Mouse (Mus musculus): ENCODE results near the gene S100a7a.

The S100a7a gene

DNA sequence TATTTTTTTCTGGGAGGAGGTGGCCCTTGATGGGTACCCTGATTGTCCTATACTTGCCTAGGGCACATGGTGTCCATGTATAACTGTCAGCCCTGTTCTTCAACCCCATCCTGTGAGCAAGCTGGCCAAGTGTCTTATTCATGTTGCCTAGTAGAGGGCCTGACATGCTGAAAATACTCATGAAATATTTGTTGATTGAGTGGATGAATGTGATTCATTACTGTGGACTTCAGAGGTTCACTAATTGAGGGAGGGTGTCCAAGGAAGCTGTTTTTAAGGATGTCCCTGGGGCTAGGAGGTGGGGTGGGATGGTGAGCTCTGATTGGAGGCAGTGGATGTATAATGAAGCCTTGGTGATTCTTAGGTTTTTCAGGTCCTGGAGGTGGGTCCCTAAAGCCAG, at the start of gene S100a7a:
Gene S100a7a (plus strand): TSS at position 301 of the 400 bp plus-strand sequence.
- DNase-seq: no peak

GRCm38 (mm10) chr3:90604416-90604815, 49.4 kb upstream of the S100a7a start:
- DNase-seq: peak; percentile 52

- DNase-seq: no peak
Measured at GRCm38 (mm10) chr3:90605049-90605448, 48.8 kb upstream of the S100a7a start.

GRCm38 (mm10) chr3:90605736-90606135, 48.1 kb upstream of the S100a7a start:
- no peak for DNase-seq

DNA sequence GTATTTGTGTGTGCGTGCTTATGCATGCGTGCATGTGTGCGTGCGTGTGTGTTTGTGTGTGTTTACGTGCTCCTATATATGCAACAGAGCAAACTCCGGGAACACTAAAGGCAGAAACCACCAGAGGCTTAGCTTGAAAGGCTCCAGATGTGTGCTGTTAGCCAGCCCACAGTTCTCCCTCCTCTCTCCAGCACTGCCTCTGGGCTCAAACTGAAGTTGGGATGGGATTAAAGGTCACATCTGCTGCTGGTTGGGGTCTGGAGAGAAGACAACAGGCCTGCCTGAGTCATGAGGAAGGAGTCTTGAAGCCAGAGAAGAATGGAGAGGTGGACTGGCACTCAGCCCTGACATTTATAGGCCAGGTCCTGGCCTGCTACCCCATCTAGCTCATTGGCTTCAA, 47.6 kb upstream of the S100a7a start:
- DNase-seq: no peak

GRCm38 (mm10) chr3:90607361-90607760, 46.5 kb upstream of the S100a7a start:
- DNase-seq: no peak

- DNase-seq: no peak
Measured at GRCm38 (mm10) chr3:90608223-90608622, 45.6 kb upstream of the S100a7a start, which contains the start of gene S100a5. Gene S100a5 (plus strand): TSS chr3:90608523.

DNA sequence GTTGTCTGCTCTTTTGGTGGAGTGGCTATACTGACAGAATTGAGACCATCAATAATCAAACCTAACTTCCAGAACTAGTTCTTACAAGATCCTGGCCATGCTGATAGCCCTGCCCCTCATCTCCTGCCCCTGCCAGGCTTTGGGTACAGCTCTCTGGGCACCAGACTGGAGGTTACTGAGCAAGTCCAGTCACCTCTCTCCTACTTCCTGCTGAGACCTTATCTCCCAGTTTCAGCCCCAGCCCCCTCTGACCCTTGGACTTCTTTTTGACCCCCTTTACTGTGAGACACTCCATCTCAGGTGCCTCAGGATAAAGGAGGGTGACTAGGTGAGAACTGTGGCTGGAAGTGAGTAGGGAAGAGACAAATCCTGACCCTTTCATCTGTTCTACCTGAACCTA, 44.7 kb upstream of the S100a7a start:
- no peak for DNase-seq

- DNase-seq: no peak
Measured at GRCm38 (mm10) chr3:90611494-90611893, 42.3 kb upstream of the S100a7a start.

DNA sequence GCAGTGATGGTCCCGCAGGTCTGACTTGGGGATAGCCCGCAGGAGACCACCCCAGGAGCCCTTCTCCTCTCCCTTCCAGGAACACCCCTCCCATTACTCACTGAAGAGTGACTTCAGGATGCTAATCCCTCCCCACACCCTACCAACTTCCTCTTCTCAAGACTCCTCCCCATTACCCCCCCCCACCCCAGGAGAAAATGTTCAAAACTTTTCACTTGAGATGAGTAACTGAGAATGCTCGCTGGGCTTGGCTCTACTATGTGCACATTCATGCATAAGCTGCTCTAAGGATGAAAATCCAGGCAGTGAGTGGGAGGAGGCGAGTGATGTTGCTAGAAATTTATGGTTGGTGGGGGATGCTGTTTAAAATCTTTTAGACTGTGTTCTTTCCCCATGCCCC, 41.8 kb upstream of the S100a7a start:
- no peak for DNase-seq

GRCm38 (mm10) chr3:90612728-90613291, 41.0 kb upstream of the S100a7a start, which contains the start of gene S100a6:
Gene S100a6 (plus strand): TSS chr3:90612882.
- DNase-seq: peak; percentile 54

GRCm38 (mm10) chr3:90613461-90614147, 40.2 kb upstream of the S100a7a start:
- no peak for DNase-seq

DNA sequence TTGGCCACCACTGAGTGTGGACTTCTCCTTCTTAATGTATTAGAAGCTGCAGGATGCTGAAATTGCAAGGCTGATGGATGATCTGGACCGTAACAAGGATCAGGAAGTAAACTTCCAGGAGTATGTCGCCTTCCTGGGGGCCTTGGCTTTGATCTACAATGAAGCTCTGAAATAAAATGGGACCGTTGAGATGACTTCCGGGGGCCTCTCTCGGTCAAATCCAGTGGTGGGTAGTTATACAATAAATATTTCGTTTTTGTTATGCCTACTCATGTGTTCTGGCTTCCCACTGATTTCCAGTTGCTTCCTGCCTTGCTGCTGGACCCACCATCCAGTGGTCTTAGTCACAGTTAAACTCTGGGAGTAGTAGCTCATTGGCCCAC, 39.7 kb upstream of the S100a7a start:
- DNase-seq: no peak

- DNase-seq: no peak
Measured at GRCm38 (mm10) chr3:90614611-90615251, 39.1 kb upstream of the S100a7a start.

- DNase-seq: peak; percentile 54
Measured at GRCm38 (mm10) chr3:90615415-90615814, 38.4 kb upstream of the S100a7a start.

DNA sequence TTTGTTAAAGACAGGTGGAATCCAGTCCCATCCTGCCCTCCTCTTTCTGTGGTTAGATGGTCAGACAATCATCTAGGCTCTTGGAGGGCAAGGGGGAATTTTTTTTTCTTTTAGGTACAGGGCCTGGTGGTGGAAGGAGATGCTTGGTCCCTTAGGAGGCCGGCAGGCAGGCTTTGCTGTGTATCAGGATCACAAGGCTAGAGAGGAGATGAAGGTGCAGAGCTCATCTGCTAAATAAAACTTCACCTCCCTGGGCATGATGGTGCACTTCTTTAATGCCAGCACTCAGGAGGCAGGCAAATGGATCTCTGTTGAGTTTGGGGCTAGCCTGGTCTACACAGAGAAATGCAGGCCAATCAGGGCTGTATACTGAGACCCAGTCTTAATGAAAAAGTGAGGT, 37.9 kb upstream of the S100a7a start:
- no peak for DNase-seq

DNA sequence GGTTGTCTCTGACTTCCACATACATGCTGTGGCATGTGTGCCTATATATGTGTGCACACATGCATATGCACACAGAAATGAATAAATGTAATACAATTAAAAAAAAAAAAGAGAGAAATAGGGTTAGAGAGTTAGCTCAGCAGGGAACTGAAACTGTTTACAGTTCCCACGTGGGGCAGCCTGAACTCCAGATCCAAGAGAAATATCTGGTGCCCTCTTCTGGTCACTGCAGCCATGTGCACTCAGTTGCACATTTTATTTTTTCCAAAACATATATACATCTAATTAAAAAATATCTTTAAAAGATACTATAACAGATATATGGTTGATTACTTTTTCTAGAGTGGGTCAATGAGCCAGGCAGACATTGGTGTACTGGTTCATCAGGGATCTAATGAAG, 36.2 kb upstream of the S100a7a start:
- no peak for DNase-seq

DNA sequence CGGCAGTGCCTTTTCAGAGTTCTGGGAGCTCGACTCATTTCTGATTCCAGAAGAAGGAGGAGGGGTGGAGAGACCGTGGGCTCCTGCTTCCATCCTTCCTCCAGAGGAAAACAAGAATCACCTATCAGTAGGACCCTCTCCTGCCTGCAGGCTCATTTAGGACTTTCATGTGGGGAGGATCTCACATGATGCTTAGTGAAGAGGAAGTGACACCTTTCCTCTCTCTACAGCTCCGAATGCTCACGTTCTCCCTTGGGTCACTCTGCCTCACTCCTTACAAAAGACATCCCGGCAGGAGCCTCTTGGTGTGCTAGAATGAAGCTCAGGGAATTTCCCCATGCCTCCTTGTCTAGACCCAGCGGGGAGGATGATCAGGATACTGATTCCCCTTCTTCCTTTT, 32.3 kb upstream of the S100a7a start:
- DNase-seq: no peak

DNA sequence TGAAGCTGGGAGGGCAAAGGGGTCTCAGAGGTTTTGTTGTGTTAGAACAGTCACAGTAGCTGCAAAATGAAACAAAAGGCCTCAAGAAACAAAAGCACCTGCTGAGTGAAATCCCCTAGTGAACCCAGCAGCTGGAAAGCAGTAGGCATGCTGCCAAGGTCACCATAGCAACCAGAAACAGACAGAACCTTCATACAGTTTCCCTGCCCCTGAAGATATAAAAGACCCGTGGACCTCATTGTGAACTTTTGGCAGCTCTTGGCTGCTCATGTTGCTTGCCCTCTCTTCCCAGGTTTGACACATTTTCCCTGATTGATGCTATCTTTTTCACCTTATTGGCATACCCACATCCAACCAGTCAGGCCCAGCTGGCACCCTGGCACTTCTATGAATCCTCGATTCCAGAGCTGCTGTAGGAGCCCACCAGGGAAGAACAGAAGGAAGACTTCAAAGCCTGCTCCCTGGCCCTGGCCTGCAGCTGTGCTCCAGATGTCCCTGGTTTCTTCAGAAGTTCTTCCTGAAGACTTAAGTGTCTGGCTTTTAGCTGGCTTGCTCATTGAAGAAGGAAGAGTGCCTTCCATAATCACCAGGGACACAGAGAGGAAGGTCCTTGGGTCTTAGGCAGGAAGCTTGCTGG, 30.3 kb upstream of the S100a7a start:
- peak; percentile 37 for DNase-seq

GRCm38 (mm10) chr3:90625496-90625895, 28.3 kb upstream of the S100a7a start:
- no peak for DNase-seq

DNA sequence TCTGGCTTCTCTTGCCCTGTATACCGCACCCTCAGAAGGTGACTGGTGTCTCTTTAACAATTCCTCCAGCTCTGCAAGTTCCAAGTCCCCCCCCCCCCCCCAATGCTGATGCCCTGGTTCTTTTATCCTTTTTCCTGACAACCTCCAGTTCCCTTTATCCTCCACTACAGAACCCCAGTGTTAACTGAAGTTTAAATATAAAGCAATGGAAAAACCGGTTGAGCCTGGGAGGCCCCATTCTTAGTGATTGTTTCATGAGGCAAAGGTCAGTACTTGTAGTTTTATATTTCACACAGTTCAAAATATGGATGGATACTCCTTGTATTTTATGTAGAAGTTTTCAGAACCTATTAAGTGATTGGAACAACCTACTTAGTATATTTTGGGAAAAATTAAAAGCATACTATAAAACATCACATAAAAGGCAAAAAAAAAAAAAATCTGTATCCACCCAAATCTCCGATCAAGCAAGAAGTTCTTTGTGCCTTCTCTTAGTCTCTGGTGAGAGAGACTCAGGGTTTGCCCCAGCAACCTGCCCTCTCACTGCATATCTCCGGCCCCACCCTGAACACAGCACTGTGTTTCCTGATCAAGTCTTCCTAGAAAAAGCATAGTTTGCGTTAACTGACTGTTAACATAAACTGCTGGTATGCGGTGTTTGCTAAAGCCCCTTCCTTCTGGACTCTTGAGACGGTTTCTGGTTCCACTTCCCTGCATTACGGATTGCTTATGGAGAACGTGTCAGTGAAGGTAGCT, 27.4 kb upstream of the S100a7a start:
- DNase-seq: no peak

DNA sequence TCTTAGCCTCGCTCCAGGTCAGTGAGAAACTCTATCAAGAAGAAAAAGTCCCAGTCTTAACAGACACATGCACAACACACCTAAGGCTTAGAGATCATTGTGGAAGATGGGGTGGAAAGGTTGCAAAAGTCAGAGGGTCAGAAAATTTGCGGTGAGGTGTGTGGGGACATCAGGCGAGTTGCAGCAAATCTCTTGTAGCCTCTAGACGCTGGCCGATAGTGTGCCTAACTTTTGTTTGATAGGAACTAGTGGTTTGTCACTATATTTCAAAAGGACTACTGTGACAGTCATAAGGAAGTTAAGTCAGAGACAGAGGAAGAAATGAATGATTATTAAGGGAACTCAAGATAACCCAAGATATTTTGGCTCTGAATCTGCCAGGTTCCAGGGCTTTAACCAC, 26.5 kb upstream of the S100a7a start:
- no peak for DNase-seq

DNA sequence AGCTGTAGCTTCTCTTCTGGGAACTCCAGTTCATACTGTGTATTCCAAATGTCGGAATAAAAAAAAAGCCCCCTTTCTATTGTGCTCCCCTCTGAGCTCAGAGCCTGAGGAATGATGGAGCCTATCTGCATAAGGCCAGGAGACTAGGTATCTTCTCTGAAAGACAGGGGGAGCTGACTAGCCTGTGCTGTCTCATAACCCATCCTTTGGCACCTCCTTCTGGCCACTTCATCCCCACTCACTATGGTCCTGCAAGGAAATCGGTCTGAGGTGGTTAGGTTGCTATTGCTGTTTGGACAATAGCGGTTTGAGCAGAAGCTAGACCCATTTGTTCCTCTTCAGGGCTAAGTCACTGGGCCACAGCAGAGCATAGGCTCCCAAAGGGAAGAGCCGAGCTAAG, 26.0 kb upstream of the S100a7a start:
- DNase-seq: no peak
